Mouse (Mus musculus) olfactory bulb, adult 2 months (tissue): ENCODE data around the gene Sf3a2. TPM values are rescaled to one million over a fixed set of nuclear protein-coding genes. Genes with fewer than 3 reads are reported as not detected.

Experiments used
- H3K27ac ChIP-seq: fragments of 200-500 bp; 2 replicates; pipeline ENCODE4 v1.5.1; 2012; ENCODE audit warnings: low read depth, low read length; ENCODE audit not compliant: insufficient read depth
- H3K4me1 ChIP-seq: fragments of 200-500 bp; 2 replicates; pipeline ENCODE4 v1.6.1; 2012; ENCODE audit warnings: low read length; ENCODE audit not compliant: control insufficient read depth, insufficient read depth
- H3K4me3 ChIP-seq: fragments of 200-500 bp; 2 replicates; pipeline ENCODE4 v1.5.1; 2012; ENCODE audit warnings: mild to moderate bottlenecking, low read depth, low read length, moderate library complexity; ENCODE audit not compliant: insufficient read depth
- CTCF ChIP-seq: fragments of 200-500 bp; IDR thresholded peaks from 2 replicates; pipeline ENCODE4 v1.5.1; 2012; ENCODE audit warnings: low read depth, mild to moderate bottlenecking, low read length, moderate library complexity; ENCODE audit not compliant: insufficient read depth
- POLR2A ChIP-seq: fragments of 200-500 bp; IDR thresholded peaks from 2 replicates; pipeline ENCODE4 v1.6.1; 2012; ENCODE audit warnings: mild to moderate bottlenecking, low read depth, low read length, moderate library complexity; ENCODE audit not compliant: insufficient read depth
- WGBS: fragments of 180-500 bp; shearing (Covaris S2); methylation state at CpG from one replicate; pipeline ENCODE4 v1.1.7; 2018; 5-methylcytosine and 5-hydroxymethylcytosine counted together
- polyA plus RNA-seq: library from polyadenylated mRNA; stranded (reverse); fragments of >200 nt; gene quantifications from 2 replicates; pipeline ENCODE4 v1.2.4, GENCODE M21; 2012; ENCODE audit warnings: low replicate concordance; ENCODE audit not compliant: missing spikeins, insufficient read depth, insufficient read length

Sf3a2 gene
- polyA plus RNA-seq, 1 experiment: not detected

DNA sequence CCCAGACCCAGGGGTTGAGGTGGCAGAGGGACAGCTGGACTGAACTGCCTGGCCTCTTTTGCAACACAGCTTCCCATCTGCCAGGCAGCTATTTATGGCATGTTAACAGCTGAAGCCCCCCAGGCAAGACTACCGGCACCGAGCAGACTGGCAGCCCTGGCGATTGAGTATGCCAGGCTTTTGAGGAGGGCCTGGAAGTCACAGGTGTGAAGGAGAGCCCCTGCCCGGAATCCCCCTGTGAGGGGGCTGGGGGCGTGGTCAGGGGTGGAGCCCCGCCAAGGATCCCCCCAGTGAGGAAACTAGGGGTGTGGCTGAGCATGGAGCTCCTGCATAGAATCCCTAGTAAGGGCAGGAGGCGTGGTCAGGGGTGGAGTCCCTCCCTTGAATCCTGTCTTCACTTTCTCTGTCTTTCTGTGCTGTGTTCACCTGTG lies 39.0 kb downstream of the Sf3a2 start:
- Histone ChIP-seq H3K4me1 (peaks cover 12% of the 10 kb centered on the region; the same call in 1 of the 2 replicates), H3K4me3 (no peak overlapping the region), H3K27ac (0 out of 2 replicates have a peak overlapping the region, but pooled peaks have one; percentile 20)
- TF ChIP-seq POLR2A (no peak), CTCF (no peak)
- 53% methylated on average over 7 of the region's 7 CpGs for WGBS

DNA sequence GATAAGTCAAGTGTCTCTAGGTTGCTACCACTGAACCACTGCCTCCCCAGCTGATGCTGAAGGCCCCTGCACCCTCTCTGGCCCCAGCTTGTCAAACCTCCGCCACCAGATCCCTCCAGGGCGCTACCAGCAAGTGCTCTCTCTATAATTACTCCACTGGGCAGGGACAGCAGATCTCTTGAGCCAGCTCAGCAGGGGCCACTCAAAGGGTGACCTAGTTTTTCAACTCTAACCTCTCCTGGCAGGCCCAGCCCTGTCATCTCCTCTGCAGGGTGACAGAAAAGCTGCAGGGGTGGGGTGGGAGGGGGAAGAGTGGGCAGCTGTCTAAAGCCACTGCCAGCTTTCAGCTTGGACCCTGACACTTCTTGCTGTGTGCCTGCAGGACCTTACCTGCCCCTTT lies 39.8 kb downstream of the Sf3a2 start:
- 54% methylated on average over 2 of the region's 2 CpGs for WGBS
- Histone ChIP-seq H3K4me1 (peaks cover 12% of the 10 kb centered on the region; the same call in 1 of the 2 replicates), H3K27ac (no peak overlapping the region), H3K4me3 (no peak overlapping the region)
- no peak for TF ChIP-seq CTCF
- no peak for TF ChIP-seq POLR2A

DNA sequence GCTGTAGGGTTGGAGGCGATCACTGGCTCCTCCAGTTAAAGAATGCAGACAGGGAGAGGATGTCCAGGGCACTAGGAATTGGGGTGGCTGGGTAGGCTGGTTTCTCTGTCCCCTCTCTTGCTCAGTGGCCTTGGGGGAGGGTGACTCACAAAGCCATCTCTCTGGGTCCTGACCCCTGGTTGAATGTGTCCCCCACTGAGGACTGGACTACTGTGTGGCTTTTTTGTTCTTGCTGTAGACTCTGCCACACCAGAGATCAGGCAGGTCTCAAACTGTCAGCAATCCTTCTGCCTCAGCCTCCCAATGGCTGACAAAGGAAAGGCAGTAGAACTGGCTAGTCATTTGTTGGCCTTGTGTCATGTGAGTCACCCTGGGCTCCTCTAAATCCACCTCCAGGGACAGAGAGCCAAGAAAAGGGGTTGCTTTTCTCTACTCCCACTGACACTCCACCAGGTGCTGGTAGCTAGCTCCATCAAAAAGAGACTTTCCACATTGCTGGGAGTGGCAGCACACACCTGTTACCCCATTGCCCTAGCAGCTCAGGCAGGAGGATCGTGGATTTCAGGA lies 40.4 kb downstream of the Sf3a2 start:
- H3K4me3 ChIP-seq: no peak overlapping the region
- H3K4me1 ChIP-seq: peaks cover 16% of the 10 kb centered on the region
- WGBS: 80% methylated on average over 2 of the region's 2 CpGs
- no peak overlapping the region for H3K27ac ChIP-seq
- TF ChIP-seq POLR2A (no peak), CTCF (no peak)

DNA sequence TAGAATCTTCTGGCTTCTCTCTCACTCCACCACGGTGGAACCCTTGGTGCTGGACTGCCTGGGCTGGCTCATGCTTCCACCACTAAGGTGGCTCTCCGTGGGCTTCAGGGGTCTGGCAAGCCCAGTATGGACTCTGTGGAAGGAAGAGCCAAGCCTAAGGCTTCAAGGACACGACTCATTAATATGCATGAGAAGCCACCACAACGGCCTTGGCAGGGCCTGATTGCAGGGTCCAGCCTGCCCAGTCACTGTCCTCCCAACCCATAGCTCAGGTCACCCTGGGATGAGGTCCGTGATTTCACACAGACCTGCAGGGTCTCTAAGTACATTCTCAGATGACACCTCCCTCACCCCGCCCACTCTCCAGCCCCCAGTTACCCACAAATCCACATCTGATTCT lies 41.9 kb downstream of the Sf3a2 start:
- 66% methylated on average over 6 of the region's 6 CpGs for WGBS
- peaks cover 31% of the 10 kb centered on the region for H3K4me1 ChIP-seq
- H3K27ac ChIP-seq: no peak overlapping the region
- no peak overlapping the region for H3K4me3 ChIP-seq
- TF ChIP-seq CTCF (no peak), POLR2A (no peak)

DNA sequence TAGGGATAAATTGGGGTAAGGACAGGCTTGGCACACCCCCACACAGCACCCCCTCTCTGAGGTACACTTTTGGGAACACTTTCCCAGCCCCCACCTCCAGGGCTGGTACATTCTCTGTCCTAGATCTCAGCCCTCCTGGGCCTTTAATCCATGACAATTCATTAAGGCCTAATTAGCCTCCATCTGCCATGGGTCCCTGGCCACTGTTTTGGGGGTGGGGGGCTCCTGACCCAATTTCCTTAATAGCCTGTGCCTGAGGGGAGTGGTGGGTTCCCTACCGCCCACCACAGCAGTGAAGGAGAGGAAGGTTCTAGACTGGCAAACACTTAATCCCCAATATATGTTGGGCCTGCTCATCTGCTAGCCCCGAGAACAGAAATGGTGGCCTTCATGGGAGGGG lies 43.7 kb downstream of the Sf3a2 start:
- Histone ChIP-seq H3K27ac (no peak overlapping the region), H3K4me1 (peaks cover 46% of the 10 kb centered on the region), H3K4me3 (no peak overlapping the region)
- 86% methylated on average over 2 of the region's 2 CpGs for WGBS
- TF ChIP-seq CTCF (no peak), POLR2A (no peak)

DNA sequence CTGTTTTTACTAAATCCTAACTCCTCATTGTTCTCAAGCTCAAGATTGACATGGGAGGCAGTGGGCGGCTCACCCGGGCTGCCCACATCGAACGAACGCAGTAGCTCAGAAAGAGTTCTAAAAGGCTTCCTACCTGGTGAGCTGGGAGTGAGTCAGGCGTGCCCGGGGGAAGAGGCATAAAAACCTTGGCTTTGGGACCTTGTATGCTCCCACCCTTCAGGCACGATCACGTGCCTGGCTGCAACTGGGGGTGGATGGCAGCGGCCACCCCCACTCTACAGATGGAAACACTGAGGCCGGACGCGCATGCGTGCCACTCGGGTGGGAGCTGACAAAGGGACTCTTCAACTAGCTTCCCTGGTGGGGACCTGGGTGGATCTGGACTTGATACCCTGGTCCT lies 44.3 kb downstream of the Sf3a2 start:
- 77% methylated on average over 15 of the region's 15 CpGs for WGBS
- H3K4me1 ChIP-seq: peaks cover 41% of the 10 kb centered on the region
- TF ChIP-seq POLR2A: no peak
- TF ChIP-seq CTCF: no peak
- H3K27ac ChIP-seq: no peak overlapping the region
- no peak overlapping the region for H3K4me3 ChIP-seq

DNA sequence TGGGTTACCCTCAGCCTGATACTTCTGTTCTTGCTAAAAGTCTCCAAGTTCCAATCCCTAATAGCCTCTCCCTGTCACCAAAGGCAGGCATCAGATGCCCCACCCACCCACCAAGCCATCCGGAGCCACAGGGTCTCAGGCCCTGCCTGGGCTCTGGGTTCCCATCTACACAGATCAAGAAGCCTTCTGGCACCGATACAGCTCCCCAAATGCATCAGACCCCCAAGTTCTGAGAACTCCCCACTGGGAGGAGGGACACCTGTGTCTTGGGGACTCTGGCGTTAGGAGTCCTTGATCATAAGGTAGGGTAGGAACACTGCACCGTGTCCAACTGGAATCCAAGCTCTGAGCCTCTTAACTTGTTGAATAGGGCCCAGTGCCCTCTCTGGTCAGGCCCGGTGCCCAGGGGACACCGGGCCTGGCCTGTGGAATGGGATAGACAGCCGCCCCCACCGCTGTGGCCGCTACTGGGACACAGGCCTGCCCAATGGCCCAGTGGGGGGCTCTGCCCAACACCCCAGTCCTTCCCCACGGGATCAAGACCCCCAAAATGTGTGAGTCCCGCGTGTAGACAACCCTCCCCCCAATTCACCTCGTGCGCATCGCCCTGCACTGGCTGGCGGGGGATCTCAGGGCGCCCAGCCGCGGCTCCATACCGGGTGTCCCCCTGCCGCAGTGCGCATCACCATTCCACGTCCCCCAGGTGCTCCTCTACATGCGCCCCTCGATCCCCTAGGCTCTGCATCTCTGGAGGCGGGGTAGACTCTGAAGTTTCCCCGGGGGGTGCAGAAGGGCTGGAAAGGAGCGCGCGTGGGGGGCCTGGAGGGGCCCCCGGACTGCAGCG lies 45.3 kb downstream of the Sf3a2 start:
- TF ChIP-seq POLR2A (no peak), CTCF (no peak)
- peak overlapping the region; percentile 49 for H3K4me3 ChIP-seq
- no peak overlapping the region for H3K27ac ChIP-seq
- 7% methylated on average over 32 of the region's 32 CpGs for WGBS
- H3K4me1 ChIP-seq: peaks cover 36% of the 10 kb centered on the region

DNA sequence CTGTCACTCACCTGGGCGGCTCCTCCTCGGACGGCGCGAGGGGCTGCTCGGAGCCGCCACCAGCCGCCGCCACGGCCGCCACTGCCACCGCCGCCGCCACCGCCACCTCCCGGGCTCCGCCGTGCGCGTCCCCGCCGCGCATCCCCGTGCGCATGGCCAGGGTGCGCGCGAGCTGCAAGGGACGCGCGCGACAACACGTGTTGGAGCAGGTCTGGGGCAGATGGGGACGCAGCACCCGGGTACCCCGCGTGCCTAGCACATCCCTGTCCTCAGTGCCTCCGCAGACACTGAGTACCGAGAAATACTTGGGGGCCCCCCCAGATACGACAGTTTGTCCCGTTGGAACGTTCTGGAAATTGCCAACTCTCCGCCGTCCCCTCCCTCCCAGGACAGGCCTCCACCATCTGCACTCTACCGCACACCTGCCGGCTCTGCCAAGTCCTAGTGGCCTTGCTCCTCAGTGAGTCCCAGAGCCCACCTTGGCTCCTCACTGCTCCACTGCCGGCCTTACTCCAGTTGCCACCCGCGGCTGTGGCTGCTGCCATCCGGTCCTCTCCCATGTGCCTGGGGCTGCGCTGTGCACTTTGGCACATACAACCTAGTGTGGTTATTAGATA lies 46.0 kb downstream of the Sf3a2 start, which contains the start of gene Lingo3:
Lingo3 (minus strand) TSS at position 109 of the 617 bp plus-strand sequence.
- no peak within 1 kb of the TSS for H3K27ac ChIP-seq
- peak within 1 kb of the TSS; percentile 49 for H3K4me3 ChIP-seq
- peaks cover 34% of the 10 kb centered on the region for H3K4me1 ChIP-seq
- 4% methylated on average over 51 of the region's 51 CpGs for WGBS
- TF ChIP-seq POLR2A: no peak
- no peak for TF ChIP-seq CTCF

DNA sequence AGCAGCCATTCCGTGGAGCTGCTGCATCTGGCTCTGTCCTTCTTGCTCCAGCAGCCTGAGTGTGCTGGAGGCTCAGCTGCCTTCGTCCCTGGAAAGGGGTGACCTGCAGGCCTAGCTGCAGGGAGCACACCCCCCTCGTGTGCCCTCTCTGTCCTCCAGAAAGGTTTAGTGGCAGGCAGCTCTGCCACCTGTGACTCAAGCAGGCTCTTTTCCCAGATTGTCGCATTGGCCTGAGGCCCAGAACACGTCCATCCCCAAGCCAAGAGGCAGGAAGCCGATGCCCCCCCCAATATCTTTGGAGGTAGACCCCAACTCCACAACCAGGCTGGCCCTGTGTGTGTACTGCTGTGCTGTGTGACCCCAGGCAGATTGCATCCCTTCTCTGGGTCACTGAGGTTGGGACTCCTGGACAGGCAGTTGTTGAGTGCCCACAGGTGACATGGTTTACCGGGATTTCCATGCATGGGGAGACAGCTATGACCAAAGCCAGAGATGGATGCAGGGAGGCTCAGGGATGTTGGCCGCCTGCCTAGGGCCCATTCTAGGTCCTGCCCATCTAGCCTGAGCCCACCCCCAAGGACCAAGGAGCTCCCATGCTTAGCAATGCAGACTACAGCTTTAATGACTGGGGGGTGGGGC lies 47.2 kb downstream of the Sf3a2 start:
- no peak for TF ChIP-seq POLR2A
- TF ChIP-seq CTCF: no peak
- Histone ChIP-seq H3K4me3 (no peak overlapping the region), H3K27ac (no peak overlapping the region), H3K4me1 (peaks cover 34% of the 10 kb centered on the region)
- WGBS: 56% methylated on average over 8 of the region's 8 CpGs
